Mouse (Mus musculus) induced T-regulatory cell, adult 2 months (primary cell): Measurements from ENCODE around the gene Txndc8.

Source experiments
- DNase-seq: peaks from one replicate; pipeline ENCODE4 v3.0.0-alpha.2; 2012; ENCODE audit warnings: low read depth

Txndc8 gene

DNA sequence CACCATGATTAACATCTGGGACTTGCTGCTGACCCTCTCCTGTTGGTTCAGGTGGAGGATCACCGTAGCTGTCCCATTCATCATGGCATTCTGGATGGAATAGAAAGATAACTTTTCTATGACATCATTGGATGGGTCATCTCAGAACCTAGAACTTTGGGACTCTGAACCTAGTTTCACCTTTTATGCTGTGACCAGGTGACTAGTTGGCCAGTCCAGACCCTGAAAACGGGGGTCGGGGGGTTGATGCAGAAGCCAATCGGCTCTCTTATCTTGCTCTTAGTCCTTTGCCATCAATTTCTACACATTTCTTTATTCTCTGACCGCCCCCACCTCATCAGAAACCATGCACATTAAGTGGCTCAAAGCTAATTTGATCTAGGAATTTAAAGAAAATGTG, at the start of gene Txndc8:
TSS of gene Txndc8 (minus strand) at position 101 of the 400 bp plus-strand sequence.
- DNase-seq, result no peak

DNA sequence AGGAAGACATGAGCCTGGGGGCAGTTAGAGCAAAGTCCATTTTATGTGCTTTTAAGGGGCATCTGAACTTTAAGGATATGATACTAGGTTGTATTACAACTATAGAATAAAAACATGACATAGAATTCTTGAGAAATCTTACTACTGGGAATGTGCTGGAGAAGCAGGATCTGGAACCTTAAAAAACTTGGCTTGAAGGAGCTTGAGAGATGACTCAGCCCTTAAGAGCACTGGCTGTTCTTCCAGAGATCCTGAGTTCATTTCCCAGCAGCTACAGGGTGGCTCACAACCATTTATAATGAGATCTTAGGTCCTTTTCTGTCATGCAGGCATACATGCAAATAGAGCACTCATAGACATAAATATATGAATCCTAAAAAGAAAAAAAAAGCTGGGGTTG, 46.7 kb upstream of the Txndc8 start:
- no peak for DNase-seq

DNA sequence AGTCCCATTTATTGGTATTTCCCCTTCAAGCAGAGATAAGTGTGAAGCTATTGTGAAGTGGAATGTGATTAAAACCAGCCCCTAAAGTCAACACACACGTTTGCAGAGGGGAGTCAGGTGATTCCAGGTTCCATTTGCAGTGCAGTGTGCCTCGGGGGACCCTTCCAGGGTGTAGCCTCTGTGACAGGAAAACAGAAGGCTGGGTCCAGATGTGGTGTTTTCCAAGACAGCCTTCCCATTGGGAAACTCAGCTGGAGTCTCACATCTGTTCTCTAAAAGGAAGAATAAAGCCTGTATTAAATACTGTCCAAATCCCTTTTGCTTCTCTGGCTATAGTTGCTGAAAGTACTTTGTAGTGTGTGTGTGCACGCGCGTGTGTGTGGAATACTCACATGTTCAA, 45.5 kb upstream of the Txndc8 start:
- DNase-seq, result no peak

DNA sequence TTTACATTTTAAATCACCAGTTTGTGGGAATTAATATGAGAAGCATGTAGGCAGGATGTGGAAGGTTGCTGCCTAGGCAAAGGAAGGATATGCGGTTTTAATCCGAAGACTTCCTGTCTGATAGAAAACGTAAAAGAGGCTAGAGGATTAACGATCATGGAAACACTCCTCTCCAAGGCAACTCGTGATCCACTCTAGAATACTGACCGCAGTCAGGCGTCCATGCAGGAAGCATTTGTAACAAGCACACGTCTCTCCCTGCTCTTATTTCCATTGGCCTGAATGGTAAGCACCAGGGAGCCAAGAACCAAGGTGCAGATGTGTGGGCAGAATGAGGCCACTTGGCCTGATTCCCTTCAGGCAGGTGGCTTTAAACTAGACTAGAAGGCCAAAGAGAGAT, 41.8 kb upstream of the Txndc8 start:
- DNase-seq, result peak; percentile 16

DNA sequence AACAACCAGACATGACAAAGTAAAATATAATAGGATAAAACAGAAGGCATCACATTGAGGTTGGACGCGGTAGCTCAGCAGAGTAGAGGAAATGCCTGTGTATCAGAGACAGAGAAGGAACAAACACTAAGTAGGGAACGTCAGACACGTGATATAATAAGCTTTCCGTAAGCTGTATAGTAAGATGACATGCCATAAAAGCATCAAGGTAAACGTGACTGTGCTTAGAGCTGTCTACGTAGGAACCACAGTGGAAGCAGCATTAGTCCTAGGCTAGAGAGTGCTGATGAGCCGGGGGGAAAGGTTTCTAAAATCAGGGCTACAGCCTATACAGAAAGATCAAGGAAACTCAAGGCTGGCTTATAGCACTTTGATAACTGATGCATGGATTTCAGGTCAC, 41.4 kb upstream of the Txndc8 start:
- no peak for DNase-seq

DNA sequence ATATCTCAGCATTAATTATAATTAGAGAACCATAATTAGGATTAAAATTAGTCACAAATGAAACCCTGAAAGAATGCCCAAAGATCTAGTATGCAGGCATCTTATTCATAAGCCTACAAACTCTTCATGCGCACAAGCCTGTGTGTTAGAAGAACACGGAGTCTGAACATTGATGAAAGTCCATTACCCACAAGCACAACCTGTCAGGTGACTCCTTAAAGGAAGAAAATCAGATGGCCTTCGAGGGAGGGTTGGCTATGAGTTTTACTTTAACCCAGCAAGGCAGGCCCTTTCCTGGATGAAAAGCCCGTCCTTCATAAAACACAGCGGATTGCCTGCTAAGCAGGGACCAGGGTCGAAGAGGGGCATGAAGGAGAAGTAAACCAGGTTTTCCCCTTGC, 35.9 kb upstream of the Txndc8 start:
- DNase-seq, result no peak

DNA sequence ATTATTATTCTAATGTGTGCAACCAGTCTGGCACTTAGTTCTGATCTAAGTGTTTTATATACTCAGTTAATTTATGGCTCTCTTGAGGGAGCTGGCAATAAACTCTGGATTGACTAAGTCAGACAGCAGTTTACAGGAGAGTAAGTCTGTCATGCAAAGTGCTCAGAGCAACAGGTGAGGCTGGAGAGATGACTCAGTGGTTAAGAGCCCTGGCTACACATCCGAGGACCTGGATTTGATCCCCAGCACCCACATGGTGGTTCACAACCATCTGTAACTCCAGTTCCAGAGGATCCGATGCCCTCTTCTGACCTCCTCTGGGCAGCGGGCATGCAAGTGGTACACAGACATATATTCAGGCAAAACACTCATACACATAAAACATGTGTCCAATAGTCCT, 35.4 kb upstream of the Txndc8 start:
- DNase-seq, result no peak

DNA sequence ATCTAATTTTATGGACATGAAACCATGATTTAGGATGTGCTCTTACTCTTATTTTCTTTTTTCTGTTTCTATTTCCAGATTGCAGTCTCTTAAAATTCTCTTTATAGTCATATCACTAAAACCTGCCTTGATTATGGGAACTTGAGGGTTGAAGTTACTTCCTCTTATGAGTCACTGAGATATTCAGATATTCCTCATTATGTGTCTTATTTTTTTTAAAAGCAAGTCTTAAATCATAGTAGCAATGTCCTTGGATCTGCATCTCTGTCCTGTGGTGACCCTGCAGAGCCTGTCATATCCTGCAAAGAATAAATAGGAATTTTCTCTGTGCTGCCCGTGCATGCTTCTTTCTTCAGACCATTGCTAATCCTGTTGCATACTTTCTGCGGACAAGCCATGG, 31.2 kb upstream of the Txndc8 start:
- DNase-seq, result no peak

DNA sequence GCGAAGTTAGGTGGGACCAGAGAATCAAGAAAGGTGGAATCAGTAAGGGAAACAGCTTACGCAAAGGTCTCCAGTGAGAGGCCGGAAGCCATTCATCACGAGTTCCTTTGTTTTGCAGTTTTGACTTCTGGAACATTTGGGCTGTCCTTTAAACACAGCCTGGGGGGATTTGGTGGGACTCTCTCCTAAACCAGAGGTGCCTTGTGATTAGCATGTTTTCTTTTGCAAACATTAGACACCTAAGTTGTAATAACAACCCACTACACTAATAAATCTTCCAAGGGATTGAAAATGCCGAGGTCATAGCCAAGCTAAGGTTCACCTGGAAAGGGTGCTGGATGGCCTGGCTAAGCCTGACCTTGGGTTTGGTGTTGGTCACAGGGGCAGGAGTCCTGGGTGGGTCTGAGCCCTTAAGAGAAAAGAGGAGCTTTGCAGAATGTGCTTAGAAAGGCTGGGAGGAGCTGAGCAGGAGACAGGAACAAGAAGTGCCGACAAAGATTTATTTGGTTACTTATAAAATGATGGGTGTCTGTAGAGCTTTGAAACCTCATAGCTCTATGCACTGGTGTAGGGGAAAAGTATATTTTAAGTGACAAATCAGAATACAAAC, 28.3 kb upstream of the Txndc8 start:
- DNase-seq, result no peak

DNA sequence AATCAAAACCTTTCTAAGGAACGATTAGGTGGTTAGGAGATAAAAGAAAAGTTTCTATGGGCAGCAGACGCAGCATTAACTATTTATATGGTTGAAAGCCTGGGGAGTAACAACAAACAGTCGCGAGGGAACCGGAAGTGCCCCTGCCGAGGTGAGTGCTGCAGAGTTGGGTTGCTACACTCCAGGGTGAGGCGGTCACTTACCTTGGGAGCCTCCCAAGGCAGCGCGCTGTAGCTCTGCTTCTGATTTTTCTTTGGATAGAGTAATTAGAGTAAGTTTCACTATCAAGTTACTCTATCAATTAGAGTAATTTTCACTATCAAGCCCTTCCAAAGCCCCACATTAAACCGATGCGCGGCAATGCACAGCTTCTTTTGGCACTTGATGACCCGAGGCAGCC, 25.7 kb upstream of the Txndc8 start:
- DNase-seq, result no peak

DNA sequence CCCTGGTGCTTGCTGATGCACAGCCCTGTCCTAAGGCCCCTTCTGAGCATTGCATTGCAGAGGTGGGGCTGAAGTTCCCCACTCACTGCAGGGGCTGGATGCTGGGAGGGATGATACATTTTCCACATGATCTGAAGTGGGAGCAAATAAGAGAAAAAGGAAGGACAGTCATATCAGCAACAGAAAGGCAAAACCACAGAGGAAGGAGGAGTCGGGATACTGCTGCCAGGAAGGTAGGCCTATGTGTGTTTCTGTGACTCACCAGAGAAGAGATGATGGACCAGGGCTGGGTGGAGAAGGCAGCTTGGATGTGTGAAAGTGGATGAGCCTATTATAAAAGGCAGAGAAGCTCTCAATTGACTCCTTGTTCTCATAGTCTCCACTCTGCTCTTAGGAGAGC, 23.8 kb upstream of the Txndc8 start:
- no peak for DNase-seq

DNA sequence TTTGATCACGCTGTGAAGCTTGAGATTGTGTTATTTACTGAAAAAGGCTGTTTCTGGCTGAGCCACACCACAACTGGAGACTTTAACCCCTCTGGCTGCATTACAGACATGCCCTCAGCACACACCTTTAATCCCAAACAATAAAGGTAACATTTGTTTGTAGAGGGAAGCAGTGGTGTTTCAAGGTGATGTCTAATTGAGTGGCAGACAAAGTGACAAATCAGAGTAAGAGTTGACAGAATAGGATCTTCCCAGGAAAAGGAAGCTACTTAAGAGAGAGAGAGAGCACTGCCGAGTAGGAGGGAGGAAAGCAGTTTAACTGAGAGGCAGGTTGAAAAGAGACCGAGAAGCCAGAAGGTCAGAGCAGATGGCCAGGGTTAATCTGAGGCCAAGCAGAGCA, 5.4 kb downstream of the Txndc8 start:
- no peak for DNase-seq

DNA sequence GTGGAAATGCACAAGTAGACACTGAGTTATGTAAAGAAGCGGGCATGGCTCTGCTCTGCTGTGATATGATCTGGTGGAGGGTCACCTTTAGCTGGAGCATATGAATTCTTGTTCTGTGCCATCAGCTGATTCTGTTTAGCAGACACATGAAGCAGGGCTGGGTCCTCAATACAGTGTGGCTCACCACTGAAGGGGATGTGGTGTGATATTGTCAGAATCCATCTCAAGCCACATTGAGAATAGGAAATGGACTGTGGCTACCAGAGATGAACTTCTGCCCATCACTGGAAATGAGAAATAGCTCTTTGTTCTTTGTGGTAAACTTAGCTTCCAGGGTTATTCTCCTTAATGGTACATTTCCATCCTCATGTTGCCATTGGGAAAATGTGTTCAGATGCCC, 17.5 kb downstream of the Txndc8 start:
- no peak for DNase-seq

DNA sequence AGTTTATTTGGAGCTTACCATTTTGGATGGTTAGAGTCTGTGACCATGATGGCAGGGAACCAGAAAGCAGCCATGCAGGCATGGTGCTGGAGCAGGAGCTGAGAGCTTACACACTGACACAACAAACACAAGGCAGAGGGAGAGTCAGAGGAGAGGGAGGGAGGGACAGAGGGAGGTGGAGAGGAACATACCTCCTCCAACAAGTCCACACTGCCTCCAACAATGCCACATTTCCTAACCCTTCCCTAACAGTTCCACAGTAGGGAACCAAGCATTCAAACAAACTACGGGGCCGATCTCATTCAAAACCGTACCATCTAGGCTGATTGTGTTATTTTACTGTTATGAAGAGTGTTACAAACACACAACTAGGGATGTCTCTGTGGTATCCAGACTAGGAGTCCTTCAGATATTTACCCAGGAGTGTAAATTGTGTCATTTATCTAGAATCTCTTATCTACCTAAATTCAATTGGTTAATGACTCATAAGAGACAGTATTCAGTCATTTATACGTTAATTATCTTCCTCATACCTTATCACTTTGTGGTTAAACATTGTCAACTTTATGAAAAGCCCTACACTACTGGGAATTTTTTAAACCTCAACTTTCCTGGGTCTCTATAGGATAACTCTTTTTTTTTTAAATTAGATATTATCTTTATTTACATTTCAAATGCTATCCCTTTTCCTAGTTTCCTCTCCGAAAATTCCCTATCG, 34.4 kb downstream of the Txndc8 start:
- DNase-seq, result no peak

DNA sequence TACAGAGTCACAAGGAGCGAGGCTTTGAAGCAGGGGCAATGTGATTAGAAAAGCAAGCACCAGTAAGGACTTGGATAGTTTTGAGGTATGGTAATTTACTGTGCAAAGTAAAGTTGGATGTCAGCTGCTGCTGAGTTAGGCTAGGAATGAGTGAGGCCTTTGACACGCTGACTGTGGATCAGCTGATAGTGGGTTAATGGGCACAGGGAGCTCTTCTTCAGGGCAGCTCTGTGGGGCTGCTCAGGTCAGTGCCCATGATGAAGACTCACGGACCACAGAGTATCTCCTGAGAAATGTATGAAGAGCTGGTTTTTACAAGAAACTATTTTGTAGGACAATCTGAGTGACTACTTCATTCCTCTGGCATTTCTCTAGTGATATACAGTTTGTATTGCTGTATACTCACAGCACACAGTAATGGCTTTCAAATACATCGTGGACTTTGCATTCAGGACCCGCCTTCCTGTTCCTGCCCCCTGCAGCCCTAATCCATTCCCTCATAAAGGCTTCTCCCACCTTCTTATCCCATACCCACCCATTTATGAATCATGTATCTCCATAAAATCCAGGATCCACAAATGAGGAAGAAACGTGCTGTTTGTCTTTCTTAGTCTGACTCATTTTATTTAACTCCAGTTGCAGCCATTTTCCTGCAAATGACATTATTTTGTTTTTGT, 35.2 kb downstream of the Txndc8 start:
- no peak for DNase-seq

DNA sequence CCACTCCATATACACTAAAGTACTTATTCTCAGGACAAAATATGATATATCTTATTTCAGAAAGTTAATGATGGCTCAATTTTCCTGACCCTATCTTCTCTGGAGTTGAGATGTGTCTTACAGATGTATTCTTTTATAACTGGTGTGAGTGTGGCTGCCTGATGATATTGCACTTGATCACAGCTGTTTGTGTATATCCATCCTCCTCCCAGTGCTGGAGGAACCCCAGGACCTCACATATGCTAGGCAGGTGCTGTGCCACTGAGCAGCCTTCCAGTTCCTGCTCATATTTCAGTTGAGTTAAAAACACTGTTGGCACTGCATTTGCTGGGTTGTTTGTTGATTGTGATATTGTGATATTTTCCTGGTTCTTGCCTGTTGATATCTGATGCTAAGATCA, 38.6 kb downstream of the Txndc8 start:
- no peak for DNase-seq

DNA sequence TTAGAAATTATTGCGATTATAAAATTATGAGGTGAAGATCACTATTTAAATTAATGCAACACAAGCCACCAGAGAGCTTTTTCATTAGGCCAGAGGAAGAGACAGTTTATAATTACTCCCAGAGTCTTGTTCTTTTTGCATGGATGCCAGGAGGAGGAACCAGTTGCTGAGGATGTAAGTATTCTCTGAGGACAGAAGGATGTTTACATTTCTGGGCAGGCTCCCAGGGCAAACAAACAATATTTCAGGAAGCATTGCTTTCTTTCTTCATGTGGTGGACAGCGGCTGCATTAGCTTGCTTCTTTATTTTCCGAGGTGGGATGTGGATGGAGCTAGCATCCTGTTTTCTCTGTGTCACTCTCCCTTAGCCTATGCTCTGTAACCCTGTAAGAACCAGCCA, 41.7 kb downstream of the Txndc8 start:
- no peak for DNase-seq

DNA sequence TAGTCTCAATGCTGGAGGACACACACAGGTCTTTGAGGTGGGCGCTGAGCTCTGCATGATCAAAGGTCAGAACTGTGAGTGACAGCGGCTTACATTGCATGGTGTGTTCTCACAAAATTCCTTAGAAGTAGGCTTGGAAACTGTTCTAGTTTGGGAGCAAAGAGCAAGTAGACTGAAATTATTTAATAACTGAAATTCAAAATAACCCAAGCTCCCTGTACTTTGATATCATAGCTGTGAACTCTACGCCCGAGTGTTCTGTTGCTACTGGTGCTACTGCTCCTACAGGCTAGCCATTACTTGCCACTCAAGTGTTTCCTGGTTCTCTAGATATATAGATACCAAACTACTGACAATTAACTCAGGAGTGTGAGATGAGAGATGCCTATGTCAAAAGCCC, 43.4 kb downstream of the Txndc8 start:
- DNase-seq, result no peak

DNA sequence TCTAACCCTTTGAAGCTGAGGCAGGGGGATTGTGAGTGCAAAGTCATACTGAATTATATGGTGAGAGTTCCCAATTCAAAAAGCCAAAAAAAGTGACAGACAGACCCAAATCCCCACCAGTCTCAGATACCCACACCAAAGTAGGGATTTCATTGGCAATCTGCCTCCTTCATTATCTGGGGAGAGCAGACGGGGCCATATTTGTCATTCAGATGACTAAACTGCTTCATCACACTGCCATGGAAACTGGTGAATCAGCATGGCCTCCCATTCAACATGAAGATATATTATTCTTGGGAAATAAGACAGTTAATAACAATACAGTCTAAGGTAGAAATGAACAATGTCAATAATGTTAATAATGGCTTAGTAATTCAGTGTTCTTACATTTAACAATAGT, 44.8 kb downstream of the Txndc8 start:
- no peak for DNase-seq

DNA sequence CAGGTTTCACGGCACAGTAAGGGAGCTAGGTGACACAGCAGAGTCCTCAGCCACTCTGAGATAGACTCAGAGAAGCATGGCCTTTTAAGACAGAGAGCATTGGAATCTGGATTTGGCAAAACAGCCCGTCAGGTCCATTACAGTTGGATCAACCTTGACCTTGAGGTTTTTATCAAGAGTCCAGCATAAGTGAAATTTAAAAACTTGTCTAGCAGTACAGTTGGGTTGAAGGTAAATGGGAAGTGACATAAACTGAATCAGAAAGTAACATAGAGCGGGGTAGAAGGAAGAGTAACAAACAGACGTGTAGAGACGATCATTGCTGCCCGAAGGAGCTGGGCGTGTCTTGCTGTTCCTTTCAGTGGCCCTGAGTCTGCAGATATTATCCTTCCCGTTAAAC, 49.9 kb downstream of the Txndc8 start:
- peak; percentile 30 for DNase-seq

DNA sequence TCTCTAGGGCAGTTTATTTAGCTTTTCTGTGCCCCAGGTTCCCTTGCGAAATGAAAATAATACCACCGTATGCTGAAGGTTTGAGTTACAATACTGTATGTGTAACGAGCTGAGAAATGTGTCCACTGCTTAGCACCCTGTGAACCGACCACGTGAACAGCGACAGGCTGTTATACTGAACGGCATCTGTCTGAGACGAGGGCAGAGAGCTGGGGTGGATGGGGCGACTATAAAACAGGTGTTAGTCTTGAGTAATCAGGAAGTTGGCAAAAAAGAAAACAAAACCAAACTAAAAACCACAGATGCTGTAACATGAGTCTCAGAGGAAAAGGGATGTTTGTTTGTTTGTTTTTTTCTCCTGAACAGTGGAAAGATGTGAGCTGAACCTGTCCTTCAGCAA, 50.8 kb downstream of the Txndc8 start:
- peak; percentile 65 for DNase-seq

DNA sequence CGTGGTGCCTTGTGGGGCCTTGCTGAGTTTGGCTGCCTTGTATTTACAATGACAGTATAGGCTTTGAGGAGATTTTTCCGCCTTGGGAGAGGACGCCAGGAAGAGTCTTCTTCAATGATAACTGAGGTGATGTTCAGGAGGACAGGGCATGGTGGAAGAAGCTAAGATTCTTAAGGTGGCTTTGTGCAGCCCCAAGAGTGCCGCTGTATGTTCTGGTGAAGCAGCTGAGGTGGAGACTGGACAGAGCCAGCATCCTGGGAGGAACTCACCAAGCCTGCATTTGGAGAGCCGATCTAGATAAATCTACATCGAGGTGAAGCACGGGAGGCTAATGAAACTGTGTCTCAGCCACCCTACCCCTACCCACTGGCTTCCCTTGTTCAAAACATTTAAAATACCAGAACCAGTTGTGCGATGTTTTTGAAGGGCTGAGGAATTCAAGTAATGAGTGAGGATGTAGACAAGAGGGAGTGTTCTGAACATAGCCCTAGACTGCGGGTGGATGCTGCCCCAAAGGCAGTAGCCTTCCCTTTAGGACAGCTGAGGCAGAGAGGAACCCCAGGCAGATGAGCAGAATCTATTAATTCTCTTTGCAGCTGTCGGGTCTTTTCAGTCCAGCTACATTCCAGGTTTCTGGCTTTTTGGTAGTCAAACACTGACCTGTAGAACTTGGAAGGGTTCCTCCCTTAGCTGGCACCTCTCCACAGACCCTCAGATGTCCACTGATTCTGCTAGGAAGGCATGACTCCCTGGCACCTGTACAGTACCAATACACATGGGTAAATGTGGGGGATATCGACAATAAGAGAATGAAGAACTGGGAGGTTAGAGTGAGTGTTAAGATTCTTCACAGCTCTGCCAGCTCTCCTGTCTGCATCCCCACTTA, 51.5 kb downstream of the Txndc8 start:
- DNase-seq, result no peak
